Mouse (Mus musculus) G1E (cell line): ENCODE results near the gene Casc1. TPM values are rescaled to one million over a fixed set of nuclear protein-coding genes. Genes with fewer than 3 reads are reported as not detected.

Source experiments
- ATAC-seq: 2 replicates; pipeline ENCODE4 v1.8.0; 2016; ENCODE audit warnings: mild to moderate bottlenecking; ENCODE audit not compliant: insufficient number of reproducible peaks, poor library complexity, low FRiP score, severe bottlenecking; ENCODE audit errors: extremely low read depth
- DNase-seq: peaks from one replicate; pipeline ENCODE4 v3.0.0; 2012; ENCODE audit warnings: low spot score
- H3K27me3 ChIP-seq: 2 replicates; pipeline ENCODE4 v1.6.1; 2012; ENCODE audit warnings: mild to moderate bottlenecking, low read length, inconsistent platforms; ENCODE audit not compliant: insufficient read depth
- H3K36me3 ChIP-seq: replicated peaks from 2 replicates; pipeline ENCODE3; 2012; ENCODE audit warnings: mild to moderate bottlenecking, inconsistent platforms
- H3K4me1 ChIP-seq: 2 replicates; pipeline ENCODE4 v1.6.1; 2012; ENCODE audit warnings: low read depth, low read length, inconsistent platforms, mixed read lengths; ENCODE audit not compliant: insufficient read depth
- H3K4me3 ChIP-seq: 2 replicates; pipeline ENCODE4 v1.5.1; 2012; ENCODE audit warnings: low read depth, mild to moderate bottlenecking, inconsistent platforms, low read length, moderate library complexity, mixed read lengths
- H3K9me3 ChIP-seq: replicated peaks from 2 replicates; pipeline ENCODE4 v1.6.1; 2012; ENCODE audit warnings: inconsistent platforms
- CTCF ChIP-seq: IDR thresholded peaks from 2 replicates; pipeline ENCODE4 v1.5.1; 2012; ENCODE audit warnings: low read depth, low read length, inconsistent platforms, mixed read lengths
- GATA1 ChIP-seq: IDR thresholded peaks from 2 replicates; pipeline ENCODE4 v1.6.1; 2012; ENCODE audit warnings: borderline replicate concordance, low read length, inconsistent platforms, mixed read lengths
- GATA2 ChIP-seq: IDR thresholded peaks from 2 replicates; pipeline ENCODE4 v1.6.1; 2012; ENCODE audit warnings: low read depth, low read length, inconsistent platforms, borderline replicate concordance
- POLR2AphosphoS5 ChIP-seq: IDR thresholded peaks from 2 replicates; pipeline ENCODE4 v1.6.1; 2012; ENCODE audit warnings: low read depth, low read length, inconsistent platforms; ENCODE audit not compliant: insufficient replicate concordance
- TAL1 ChIP-seq: conservative IDR thresholded peaks from 2 replicates; pipeline ENCODE4 v1.6.1; 2012; ENCODE audit warnings: low read depth, low read length, inconsistent platforms, mixed read lengths
- polyA plus RNA-seq: library from polyadenylated mRNA; stranded (reverse); fragments of >175 nt; gene quantifications from 2 replicates; pipeline ENCODE4 v1.2.3, GENCODE M21; 2012
- total RNA-seq, 2 experiments: library from RNA; stranded (forward) in 1 of 2; stranded (reverse) in 1 of 2; fragments of 200-1000 nt in 1 of 2; fragments of >200 nt in 1 of 2; fragmentation: Nextera tagmentation in 1 of 2; gene quantifications; 2 replicates each; pipeline ENCODE4 v1.2.3; 2014 to 2017

The Casc1 gene
- total RNA-seq (2014; fragmentation: Nextera tagmentation): 0.60 and 1.1 TPM in 2 replicates
- 0.71 and 0.76 TPM in 2 replicates for total RNA-seq (2017)
- polyA plus RNA-seq: not detected in 2 replicates

GRCm38 (mm10) chr6:145210816-145211338, at the start of gene Casc1, which contains the start of gene Etfrf1:
Gene Casc1 (minus strand): TSS chr6:145211005.
Gene Etfrf1 (plus strand): TSS chr6:145211134.
- peak within 1 kb of the TSS; percentile 75 for H3K4me3 ChIP-seq
- no peaks in the 10 kb centered on the region for H3K9me3 ChIP-seq
- H3K4me1 ChIP-seq: peaks cover 13% of the 10 kb centered on the region
- no peak for TF ChIP-seq POLR2AphosphoS5
- no peak for TF ChIP-seq GATA2
- no peak for TF ChIP-seq CTCF
- no peak for TF ChIP-seq TAL1
- TF ChIP-seq GATA1: no peak
- ATAC-seq: peak; percentile 93
- peak; percentile 77 for DNase-seq
- H3K27me3 ChIP-seq: no peaks in the 10 kb centered on the region
- peaks cover 24% of the 10 kb centered on the region for H3K36me3 ChIP-seq

GRCm38 (mm10) chr6:145256701-145257073, 45.9 kb upstream of the Casc1 start:
- TF ChIP-seq CTCF (no peak), POLR2AphosphoS5 (no peak), GATA1 (no peak), GATA2 (no peak), TAL1 (no peak)
- Histone ChIP-seq H3K27me3 (peaks cover 15% of the 10 kb centered on the region; the same call in 1 of the 2 replicates), H3K9me3 (no peaks in the 10 kb centered on the region), H3K4me1 (no peaks in the 10 kb centered on the region), H3K36me3 (no peaks in the 10 kb centered on the region), H3K4me3 (no peak overlapping the region)
- ATAC-seq: no peak
- no peak for DNase-seq

- Histone ChIP-seq H3K4me1 (no peaks in the 10 kb centered on the region), H3K27me3 (peaks cover 15% of the 10 kb centered on the region; the same call in 1 of the 2 replicates), H3K9me3 (no peaks in the 10 kb centered on the region), H3K4me3 (no peak overlapping the region), H3K36me3 (no peaks in the 10 kb centered on the region)
- no peak for TF ChIP-seq GATA2
- no peak for TF ChIP-seq CTCF
- TF ChIP-seq GATA1: no peak
- TF ChIP-seq TAL1: no peak
- TF ChIP-seq POLR2AphosphoS5: no peak
- no peak for DNase-seq
- ATAC-seq: no peak
Measured at GRCm38 (mm10) chr6:145255952-145256700, 45.3 kb upstream of the Casc1 start.

GRCm38 (mm10) chr6:145250820-145251219, 40.0 kb upstream of the Casc1 start:
- TF ChIP-seq TAL1 (no peak), POLR2AphosphoS5 (no peak), GATA1 (no peak), GATA2 (no peak), CTCF (no peak)
- DNase-seq (no peak), ATAC-seq (no peak)
- Histone ChIP-seq H3K9me3 (no peaks in the 10 kb centered on the region), H3K4me1 (peaks cover 21% of the 10 kb centered on the region), H3K27me3 (peaks cover 6% of the 10 kb centered on the region; the same call in 1 of the 2 replicates), H3K4me3 (peak overlapping the region; percentile 91), H3K36me3 (peaks cover 11% of the 10 kb centered on the region)

GRCm38 (mm10) chr6:145250185-145250791, 39.5 kb upstream of the Casc1 start, which contains the start of gene Kras:
Gene Kras (minus strand): TSS chr6:145250239.
- Histone ChIP-seq H3K9me3 (no peaks in the 10 kb centered on the region), H3K4me1 (peaks cover 21% of the 10 kb centered on the region), H3K27me3 (peaks cover 6% of the 10 kb centered on the region; the same call in 1 of the 2 replicates), H3K4me3 (peak within 1 kb of the TSS; percentile 91), H3K36me3 (peaks cover 11% of the 10 kb centered on the region)
- peak; percentile 72 for ATAC-seq
- no peak for TF ChIP-seq TAL1
- no peak for TF ChIP-seq CTCF
- TF ChIP-seq POLR2AphosphoS5: no peak
- TF ChIP-seq GATA1: no peak
- no peak for TF ChIP-seq GATA2
- DNase-seq: peak; percentile 65
